Mouse (Mus musculus): Measurements from ENCODE around the gene Vgll4. TPM values are rescaled to one million over a fixed set of nuclear protein-coding genes. Genes with fewer than 3 reads are reported as not detected.

Gene Vgll4
- 64.4 and 111 TPM in 2 replicates for polyA plus RNA-seq (2012; ENCODE audit: low replicate concordance)

DNA sequence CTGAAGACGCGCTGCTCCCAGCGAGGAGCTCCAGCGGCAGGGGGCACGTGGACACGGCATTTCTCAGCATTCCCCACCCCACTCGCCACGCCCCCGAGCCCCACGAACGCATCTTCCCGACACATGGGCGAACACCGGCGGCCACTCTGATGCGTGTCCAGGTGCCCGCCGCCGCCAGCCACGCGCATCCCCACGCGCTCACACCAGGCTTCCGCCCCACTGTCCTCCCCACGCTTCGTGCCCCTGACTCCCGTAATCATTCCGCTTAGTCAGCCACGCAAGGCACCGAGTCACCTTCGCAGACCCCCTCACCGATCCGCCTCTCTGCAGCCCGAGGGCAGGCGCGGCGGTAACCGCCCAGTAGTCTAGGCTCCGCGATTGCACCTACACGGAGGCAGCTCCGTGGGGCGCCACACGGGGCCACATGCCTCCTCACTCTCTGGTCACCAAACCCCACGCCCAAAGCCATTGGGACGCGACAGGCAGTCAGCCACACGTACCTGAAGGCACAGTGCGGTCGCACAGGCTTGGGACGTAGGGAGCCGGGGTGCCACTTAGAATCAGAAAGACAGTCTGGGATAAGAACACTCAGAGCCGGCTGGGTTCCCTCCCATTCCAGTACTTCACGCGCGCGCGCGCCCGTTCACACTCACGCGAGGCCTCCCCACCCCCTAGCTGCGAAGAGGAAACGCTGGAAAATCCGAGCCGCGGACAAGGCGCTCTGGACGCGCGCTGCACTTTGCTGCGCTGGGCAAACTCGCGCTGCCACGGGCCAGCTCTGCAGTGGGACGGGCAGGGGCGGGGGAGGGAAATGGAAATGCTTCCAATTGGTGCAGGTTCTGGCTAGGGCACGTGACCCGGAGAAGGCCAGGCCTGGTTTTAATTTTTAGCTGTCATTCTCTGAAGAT is at the start of gene Vgll4:
TSS of gene Vgll4 (minus strand) at position 782 of the 908 bp plus-strand sequence.

Other genes with a start within 250 kb of the Vgll4 start
- gene Tamm41, start 67.9 kb upstream of the Vgll4 start, polyA plus RNA-seq (2012; ENCODE audit: low replicate concordance), result 12.0 and 18.5 TPM in 2 replicates
- gene Syn2, start 164.9 kb upstream of the Vgll4 start, polyA plus RNA-seq (2012; ENCODE audit: low replicate concordance), result not detected in 2 replicates